Mouse (Mus musculus): ENCODE data around the gene Dnaic1. TPM values are rescaled to one million over a fixed set of nuclear protein-coding genes. Genes with fewer than 3 reads are reported as not detected.
A peak's percentile ranks its signal among the peaks of the same experiment; 100 is the strongest.

Gene Dnaic1
- polyA plus RNA-seq, 1 experiment from 2014 or later = 2.3 TPM

GRCm38 (mm10) chr4:41545985-41546384, 23.6 kb upstream of the Dnaic1 start:
- no peak overlapping the region for H3K9ac ChIP-seq (replicated peaks)
- WGBS = 30% methylated on average over 8 of the region's 8 CpGs
- no peaks in the 10 kb centered on the region for H3K9me3 ChIP-seq
- no peaks in the 10 kb centered on the region for H3K36me3 ChIP-seq
- no peak for ATAC-seq (ENCODE audit: low FRiP score, low read depth)
- no peaks in the 10 kb centered on the region for H3K27me3 ChIP-seq
- no peak overlapping the region for H3K4me2 ChIP-seq (replicated peaks)
- H3K4me3 ChIP-seq = no peak overlapping the region
- no peak overlapping the region for H3K27ac ChIP-seq (replicated peaks)
- H3K4me1 ChIP-seq = peaks cover 16% of the 10 kb centered on the region; the same call in 1 of the 2 replicates

- WGBS = 84% methylated on average over 1 of the region's 1 CpGs
- Histone ChIP-seq H3K36me3 (no peaks in the 10 kb centered on the region), H3K4me3 (no peak overlapping the region)
These were observed 22.5 kb upstream of the Dnaic1 start for GRCm38 (mm10) chr4:41547086-41547485.

GRCm38 (mm10) chr4:41552529-41552928, 17.0 kb upstream of the Dnaic1 start:
- Histone ChIP-seq H3K4me3 (no peak overlapping the region), H3K9me3 (no peaks in the 10 kb centered on the region), H3K4me2 (replicated peaks) (no peak overlapping the region), H3K4me1 (peaks cover 16% of the 10 kb centered on the region; the same call in 1 of the 2 replicates), H3K36me3 (no peaks in the 10 kb centered on the region), H3K27me3 (no peaks in the 10 kb centered on the region), H3K9ac (replicated peaks) (no peak overlapping the region), H3K27ac (replicated peaks) (no peak overlapping the region)
- no peak for ATAC-seq (ENCODE audit: low FRiP score, low read depth)
- 41% methylated on average over 6 of the region's 6 CpGs for WGBS

More at GRCm38 (mm10) chr4:41547086-41547485, 22.5 kb upstream of the Dnaic1 start:
- Histone ChIP-seq H3K4me2 (replicated peaks) (no peak overlapping the region), H3K27me3 (no peaks in the 10 kb centered on the region), H3K9ac (replicated peaks) (no peak overlapping the region), H3K9me3 (no peaks in the 10 kb centered on the region), H3K4me1 (peaks cover 16% of the 10 kb centered on the region; the same call in 1 of the 2 replicates), H3K27ac (replicated peaks) (no peak overlapping the region)
- no peak for ATAC-seq (ENCODE audit: low FRiP score, low read depth)

- no peak overlapping the region for H3K4me3 ChIP-seq
- peaks cover 16% of the 10 kb centered on the region; the same call in 1 of the 2 replicates for H3K4me1 ChIP-seq
- 0 out of 2 replicates have a peak overlapping the region, but pooled peaks have one; percentile 35 for H3K27ac ChIP-seq (replicated peaks)
- no peaks in the 10 kb centered on the region for H3K36me3 ChIP-seq
- no peaks in the 10 kb centered on the region for H3K27me3 ChIP-seq
- no peak overlapping the region for H3K9ac ChIP-seq (replicated peaks)
- 60% methylated on average over 11 of the region's 11 CpGs for WGBS
- ATAC-seq (ENCODE audit: low FRiP score, low read depth) = no peak
- H3K9me3 ChIP-seq = no peaks in the 10 kb centered on the region
- H3K4me2 ChIP-seq (replicated peaks) = no peak overlapping the region
These were observed 16.5 kb upstream of the Dnaic1 start for GRCm38 (mm10) chr4:41553116-41553515.

GRCm38 (mm10) chr4:41554994-41555663, 14.4 kb upstream of the Dnaic1 start:
- no peak overlapping the region for H3K4me2 ChIP-seq (replicated peaks)
- H3K27ac ChIP-seq (replicated peaks) = no peak overlapping the region
- 82% methylated on average over 14 of the region's 14 CpGs for WGBS
- H3K27me3 ChIP-seq = no peaks in the 10 kb centered on the region
- H3K9ac ChIP-seq (replicated peaks) = no peak overlapping the region
- ATAC-seq (ENCODE audit: low FRiP score, low read depth) = no peak
- no peak overlapping the region for H3K4me3 ChIP-seq
- peaks cover 16% of the 10 kb centered on the region; the same call in 1 of the 2 replicates for H3K4me1 ChIP-seq
- no peaks in the 10 kb centered on the region for H3K9me3 ChIP-seq
- H3K36me3 ChIP-seq = no peaks in the 10 kb centered on the region

- peak; percentile 41; the same call in 1 of the 2 replicates for ATAC-seq (ENCODE audit: low FRiP score, low read depth)
- Histone ChIP-seq H3K9me3 (no peaks in the 10 kb centered on the region), H3K27ac (replicated peaks) (peak overlapping the region; percentile 15), H3K27me3 (no peaks in the 10 kb centered on the region), H3K36me3 (no peaks in the 10 kb centered on the region), H3K4me1 (peaks cover 16% of the 10 kb centered on the region; the same call in 1 of the 2 replicates), H3K4me2 (replicated peaks) (0 out of 2 replicates have a peak overlapping the region, but pooled peaks have one; percentile 1), H3K4me3 (no peak overlapping the region), H3K9ac (replicated peaks) (no peak overlapping the region)
- WGBS = 60% methylated on average over 5 of the region's 5 CpGs
These were observed 13.1 kb upstream of the Dnaic1 start for GRCm38 (mm10) chr4:41556311-41556953.

GRCm38 (mm10) chr4:41557092-41557491, 12.5 kb upstream of the Dnaic1 start:
- ATAC-seq (ENCODE audit: low FRiP score, low read depth) = no peak
- Histone ChIP-seq H3K27ac (replicated peaks) (0 out of 2 replicates have a peak overlapping the region, but pooled peaks have one; percentile 15), H3K4me1 (peaks cover 16% of the 10 kb centered on the region; the same call in 1 of the 2 replicates), H3K4me3 (no peak overlapping the region), H3K4me2 (replicated peaks) (0 out of 2 replicates have a peak overlapping the region, but pooled peaks have one; percentile 1), H3K36me3 (no peaks in the 10 kb centered on the region), H3K9me3 (no peaks in the 10 kb centered on the region), H3K9ac (replicated peaks) (no peak overlapping the region), H3K27me3 (no peaks in the 10 kb centered on the region)
- WGBS = 74% methylated on average over 3 of the region's 3 CpGs

GRCm38 (mm10) chr4:41563297-41563696, 6.3 kb upstream of the Dnaic1 start:
- Histone ChIP-seq H3K4me3 (no peak overlapping the region), H3K36me3 (no peaks in the 10 kb centered on the region), H3K9ac (replicated peaks) (no peak overlapping the region), H3K27ac (replicated peaks) (no peak overlapping the region), H3K4me1 (peaks cover 25% of the 10 kb centered on the region), H3K4me2 (replicated peaks) (no peak overlapping the region), H3K27me3 (no peaks in the 10 kb centered on the region), H3K9me3 (no peaks in the 10 kb centered on the region)
- WGBS = 93% methylated on average over 5 of the region's 5 CpGs
- ATAC-seq (ENCODE audit: low FRiP score, low read depth) = no peak

GRCm38 (mm10) chr4:41566123-41566522, 3.5 kb upstream of the Dnaic1 start:
- Histone ChIP-seq H3K27me3 (no peaks in the 10 kb centered on the region), H3K36me3 (no peaks in the 10 kb centered on the region), H3K4me3 (no peak overlapping the region), H3K4me2 (replicated peaks) (peak overlapping the region; percentile 22), H3K4me1 (peaks cover 30% of the 10 kb centered on the region), H3K9ac (replicated peaks) (no peak overlapping the region; the same call in 1 of the 2 replicates), H3K27ac (replicated peaks) (peak overlapping the region; percentile 47; the same call in 1 of the 2 replicates), H3K9me3 (no peaks in the 10 kb centered on the region)
- ATAC-seq (ENCODE audit: low FRiP score, low read depth) = no peak
- WGBS = 4% methylated on average over 3 of the region's 3 CpGs

GRCm38 (mm10) chr4:41568239-41568638, 1.3 kb upstream of the Dnaic1 start:
- Histone ChIP-seq H3K36me3 (no peaks in the 10 kb centered on the region), H3K4me3 (peak overlapping the region; percentile 90), H3K4me2 (replicated peaks) (peak overlapping the region; percentile 66), H3K27me3 (no peaks in the 10 kb centered on the region; the same call in 1 of the 2 replicates), H3K27ac (replicated peaks) (peak overlapping the region; percentile 95), H3K9ac (replicated peaks) (peak overlapping the region; percentile 92), H3K4me1 (peaks cover 30% of the 10 kb centered on the region), H3K9me3 (no peaks in the 10 kb centered on the region)
- ATAC-seq (ENCODE audit: low FRiP score, low read depth) = no peak
- WGBS = 6% methylated on average over 19 of the region's 19 CpGs

GRCm38 (mm10) chr4:41568682-41569410, 729 bp upstream of the Dnaic1 start:
- Histone ChIP-seq H3K4me3 (peak overlapping the region; percentile 90), H3K36me3 (no peaks in the 10 kb centered on the region), H3K27ac (replicated peaks) (peak overlapping the region; percentile 95), H3K9ac (replicated peaks) (peak overlapping the region; percentile 92), H3K27me3 (no peaks in the 10 kb centered on the region; the same call in 1 of the 2 replicates), H3K4me2 (replicated peaks) (peak overlapping the region; percentile 66), H3K4me1 (peaks cover 30% of the 10 kb centered on the region), H3K9me3 (no peaks in the 10 kb centered on the region)
- WGBS = under 1% methylated on average over 58 of the region's 58 CpGs
- ATAC-seq (ENCODE audit: low FRiP score, low read depth) = peak; percentile 3

Measured in midbrain, embryonic 12.5 days (tissue).